Comparison of ENCODE assay signal across 9 mouse cellular contexts in genomic region chr11:117628312-117628779, GRCm38 (mm10). TPM values are rescaled to one million over a fixed set of nuclear protein-coding genes. Genes with fewer than 3 reads are reported as not detected.
DNase-seq lines count a peak whose midpoint lies in the region; ATAC-seq lines count a peak whose summit lies in the region.
"Had no signal": no experiment of that assay in that cellular context is flagged by ENCODE, and none has a peak within 500 bp of the region (broad histone marks: within the 10 kb centered on the region; RNA-seq: fewer than 3 reads in every experiment).

No protein-coding gene starts in this region.

- H3K9ac ChIP-seq in embryonic facial prominence, embryonic 14.5 days (ENCODE audit: low read depth, low read length), result peak overlapping the region; percentile 43; the same call in 1 of the 2 replicates
- H3K9ac ChIP-seq in hindbrain, embryonic 12.5 days, result peak overlapping the region; percentile 27; the same call in 1 of the 2 replicates
- no peak overlapping the region for H3K9ac ChIP-seq in limb, embryonic 11.5 days (ENCODE audit: low read length)

- no peaks in the 10 kb centered on the region for H3K9me3 ChIP-seq in embryonic facial prominence, embryonic 14.5 days (ENCODE audit: control insufficient read depth, low read length)
- no peaks in the 10 kb centered on the region for H3K9me3 ChIP-seq in hindbrain, embryonic 12.5 days (replicated peaks)
- no peaks in the 10 kb centered on the region for H3K9me3 ChIP-seq in limb, embryonic 11.5 days (ENCODE audit: control insufficient read depth, low read length)

- WGBS in embryonic facial prominence, embryonic 14.5 days, result 8% methylated on average over 9 of the region's 9 CpGs
- WGBS in hindbrain, embryonic 12.5 days, result 9% methylated on average over 9 of the region's 9 CpGs
- WGBS in limb, embryonic 11.5 days, result 10% methylated on average over 9 of the region's 9 CpGs

- H3K4me3 ChIP-seq in embryonic facial prominence, embryonic 14.5 days (ENCODE audit: low read depth, low read length), result no peak overlapping the region
- peak overlapping the region; percentile 2; the same call in 1 of the 2 replicates for H3K4me3 ChIP-seq in hindbrain, embryonic 12.5 days
- H3K4me3 ChIP-seq in limb, embryonic 11.5 days (ENCODE audit: low read depth, low read length), result no peak overlapping the region
- H3K4me3 ChIP-seq: myocyte had no signal

- H3K27me3 ChIP-seq in embryonic facial prominence, embryonic 14.5 days (replicated peaks; ENCODE audit: control insufficient read depth, insufficient read depth, low read length), result 0 out of 2 replicates have a peak, but pooled peaks cover 5% of the 10 kb centered on the region
- H3K27me3 ChIP-seq in hindbrain, embryonic 12.5 days, result 0 out of 2 replicates have a peak, but pooled peaks cover 6% of the 10 kb centered on the region
- H3K27me3 ChIP-seq in limb, embryonic 11.5 days (ENCODE audit: control insufficient read depth, insufficient read depth, low read length), result peaks cover 12% of the 10 kb centered on the region

- H3K4me1 ChIP-seq in embryonic facial prominence, embryonic 14.5 days (ENCODE audit: control insufficient read depth, insufficient read depth, low read length), result peaks cover 25% of the 10 kb centered on the region
- peaks cover 27% of the 10 kb centered on the region for H3K4me1 ChIP-seq in hindbrain, embryonic 12.5 days
- peaks cover 5% of the 10 kb centered on the region for H3K4me1 ChIP-seq in limb, embryonic 11.5 days (ENCODE audit: control insufficient read depth, insufficient read depth, low read length)

- ATAC-seq in embryonic facial prominence, embryonic 14.5 days (ENCODE audit: low read depth), result peak; percentile 95
- peak; percentile 80 for ATAC-seq in hindbrain, embryonic 12.5 days (ENCODE audit: low FRiP score)
- no peak for ATAC-seq in limb, embryonic 11.5 days (ENCODE audit: insufficient number of reproducible peaks, low FRiP score, low TSS enrichment, low read depth)

- H3K27ac ChIP-seq in embryonic facial prominence, embryonic 14.5 days (replicated peaks; ENCODE audit: low read depth, low read length), result peak overlapping the region; percentile 80
- H3K27ac ChIP-seq in hindbrain, embryonic 12.5 days, result peak overlapping the region; percentile 86
- H3K27ac ChIP-seq in limb, embryonic 11.5 days (replicated peaks; ENCODE audit: low read depth, low read length), result 0 out of 2 replicates have a peak overlapping the region, but pooled peaks have one; percentile 14

- peak overlapping the region; percentile 31 for H3K4me2 ChIP-seq in embryonic facial prominence, embryonic 14.5 days (ENCODE audit: low read depth, low read length)
- peak overlapping the region; percentile 26 for H3K4me2 ChIP-seq in hindbrain, embryonic 12.5 days (replicated peaks)
- H3K4me2 ChIP-seq in limb, embryonic 11.5 days (ENCODE audit: low read depth, severe bottlenecking), result peak overlapping the region; percentile 12; the same call in 1 of the 2 replicates

- DNase-seq in 3134 (ENCODE audit: extremely low read depth, insufficient read length, low spot score) (peak; percentile 25), MN1 (ENCODE audit: low spot score) (peak; percentile 90)
- DNase-seq in embryonic facial prominence, embryonic 14.5 days (ENCODE audit: low spot score), result peak; percentile 95
- peak; percentile 62 for DNase-seq in limb, embryonic 11.5 days (ENCODE audit: low spot score)
- peak; percentile 71 for DNase-seq in right cerebral cortex, postnatal 4 days
- DNase-seq in natural killer cell, adult 2 months (ENCODE audit: low spot score in 2 of 2), result no peak
- DNase-seq in ovary, postnatal 14 days (ENCODE audit: low spot score), result no peak

- H3K36me3 ChIP-seq in embryonic facial prominence, embryonic 14.5 days (ENCODE audit: control insufficient read depth, insufficient read depth, low read length), result no peaks in the 10 kb centered on the region
- H3K36me3 ChIP-seq in hindbrain, embryonic 12.5 days, result no peaks in the 10 kb centered on the region
- no peaks in the 10 kb centered on the region for H3K36me3 ChIP-seq in limb, embryonic 11.5 days (ENCODE audit: control insufficient read depth, insufficient read depth, low read length)

RNA-seq across cellular contexts. Expression of gene Tnrc6c, which starts 25.7 kb away (rescaled TPM):
- 15.2 and 16.3 TPM in 2 replicates for polyA plus RNA-seq in embryonic facial prominence, embryonic 14.5 days (2014; fragmentation: Nextera tagmentation; extraction: Ambion mirVana)
- 26.3 and 28.3 TPM in 2 replicates for polyA plus RNA-seq in hindbrain, embryonic 12.5 days (2016; fragmentation: Nextera tagmentation; extraction: Ambion mirVana)
- polyA plus RNA-seq in limb, embryonic 11.5 days (2014; fragmentation: Nextera tagmentation; extraction: Ambion mirVana), result 16.1 and 16.5 TPM in 2 replicates

Comparison
In these comparisons a context has a peak if more than half of its experiments do, and no peak if none do; other contexts are left out.
1. DNase-seq: peak in 3134 (single experiment), MN1 (single experiment), embryonic facial prominence, embryonic 14.5 days (single experiment), limb, embryonic 11.5 days (single experiment) and right cerebral cortex, postnatal 4 days (single experiment); none in natural killer cell, adult 2 months (0 of 2) and ovary, postnatal 14 days (single experiment).
2. H3K27ac ChIP-seq: peak in every context shown above with its lines; median percentile 86 in hindbrain, embryonic 12.5 days; 80 in embryonic facial prominence, embryonic 14.5 days; 14 in limb, embryonic 11.5 days.
3. Peak in every context shown above with its lines, with median percentiles within 50 percentile points of each other: H3K4me2 ChIP-seq.